Mouse (Mus musculus): ENCODE results near the gene Tacc3. TPM values are rescaled to one million over a fixed set of nuclear protein-coding genes. Genes with fewer than 3 reads are reported as not detected.
A peak's percentile ranks its signal among the peaks of the same experiment; 100 is the strongest.

Gene Tacc3
- total and polyA plus RNA-seq, 2 experiments from 2014 or later: 30.0 to 39.0 TPM

- WGBS: 0% methylated on average over 24 of the region's 24 CpGs
- DNase-seq (ENCODE audit: low spot score) (peak; percentile 53), ATAC-seq (no peak)
- Histone ChIP-seq H3K9me3 (ENCODE audit: low read length) (no peaks in the 10 kb centered on the region), H3K9ac (replicated peaks; ENCODE audit: low read length) (peak overlapping the region; percentile 67), H3K4me2 (ENCODE audit: low read depth, low read length) (peak overlapping the region; percentile 75), H3K27ac (peak overlapping the region; percentile 86), H3K27me3 (ENCODE audit: insufficient read depth, low read length) (no peaks in the 10 kb centered on the region), H3K36me3 (ENCODE audit: insufficient read depth, low read length) (no peaks in the 10 kb centered on the region), H3K4me3 (ENCODE audit: low read length) (peak overlapping the region; percentile 66), H3K4me1 (ENCODE audit: insufficient read depth, low read length) (peaks cover 6% of the 10 kb centered on the region; the same call in 1 of the 2 replicates)
- no peak for TF ChIP-seq CTCF (IDR thresholded peaks at IDR 0.05; ENCODE audit: low read depth)
Observed at GRCm38 (mm10) chr5:33628820-33629300, 29.1 kb upstream of the Tacc3 start.

DNA sequence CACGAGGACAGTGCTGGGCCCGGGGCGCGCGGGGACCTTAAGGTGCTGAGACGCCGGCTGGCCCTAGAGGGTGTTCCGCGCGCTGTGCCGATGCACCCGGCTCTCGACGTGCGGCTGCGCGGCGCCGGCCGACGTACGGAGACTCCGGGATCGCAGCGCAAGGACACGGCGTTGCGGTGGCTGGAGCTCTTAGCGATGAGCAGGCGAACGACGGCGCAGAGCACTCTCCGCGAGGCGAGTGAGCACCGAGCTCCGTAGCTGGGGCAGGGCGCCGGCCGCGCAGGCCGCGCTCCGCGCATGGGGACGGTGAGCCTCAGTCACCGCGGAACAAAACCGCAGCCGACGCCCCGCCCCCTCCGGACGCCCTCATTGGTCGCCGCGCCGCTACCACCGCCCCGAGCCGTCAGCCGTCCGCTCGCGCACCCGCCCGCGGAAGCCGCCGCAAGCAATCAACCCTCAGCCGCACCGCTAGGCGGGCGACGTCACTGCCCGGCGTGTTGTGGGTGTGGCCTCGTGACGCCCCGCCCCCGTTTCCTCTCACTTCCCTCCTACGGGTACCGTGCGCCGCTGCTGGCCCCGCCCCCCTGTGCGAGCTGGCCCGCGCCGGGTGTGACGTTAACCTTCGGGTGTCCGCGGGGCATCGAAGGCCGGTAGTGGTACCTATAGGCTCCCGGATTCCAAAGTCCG is 28.5 kb upstream of the Tacc3 start, which contains the start of the genes Fam53a and Gm9903:
Gene Fam53a (minus strand): TSS at position 335 of the 687 bp plus-strand sequence.
Gene Gm9903 (plus strand): TSS at position 625 of the 687 bp plus-strand sequence.
- DNase-seq (ENCODE audit: low spot score) (peak; percentile 98), ATAC-seq (peak; percentile 98)
- Histone ChIP-seq H3K36me3 (ENCODE audit: insufficient read depth, low read length) (no peaks in the 10 kb centered on the region), H3K4me1 (ENCODE audit: insufficient read depth, low read length) (peaks cover 6% of the 10 kb centered on the region; the same call in 1 of the 2 replicates), H3K9ac (replicated peaks; ENCODE audit: low read length) (peak within 1 kb of the TSS; percentile 67), H3K4me3 (ENCODE audit: low read length) (peak within 1 kb of the TSS; percentile 66), H3K27ac (peak within 1 kb of the TSS; percentile 86), H3K27me3 (ENCODE audit: insufficient read depth, low read length) (no peaks in the 10 kb centered on the region), H3K9me3 (ENCODE audit: low read length) (no peaks in the 10 kb centered on the region), H3K4me2 (ENCODE audit: low read depth, low read length) (peak within 1 kb of the TSS; percentile 75)
- WGBS: 1% methylated on average over 96 of the region's 99 CpGs
- TF ChIP-seq CTCF (IDR thresholded peaks at IDR 0.05; ENCODE audit: low read depth): no peak; the same call in 1 of the 2 replicates

DNA sequence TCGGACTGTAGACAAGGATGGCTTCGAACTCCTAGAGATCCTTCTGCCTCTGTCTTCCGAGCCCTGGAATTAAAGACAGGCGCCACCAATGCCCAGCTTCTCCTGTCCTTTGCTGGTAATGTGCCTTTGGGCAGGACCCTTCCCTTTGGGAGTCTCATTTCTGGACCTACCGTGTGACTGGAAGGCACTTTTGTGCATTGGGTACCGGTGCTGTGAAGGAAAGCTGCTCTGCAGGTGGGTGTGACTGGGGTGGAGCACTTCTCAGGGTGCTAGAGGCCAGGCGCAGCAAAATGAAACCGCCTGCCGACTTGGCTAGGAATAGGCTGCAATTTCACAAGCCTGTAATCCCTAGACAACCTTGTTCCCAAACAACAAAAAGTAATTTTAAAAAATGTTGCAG is 27.9 kb upstream of the Tacc3 start:
- Histone ChIP-seq H3K36me3 (ENCODE audit: insufficient read depth, low read length) (no peaks in the 10 kb centered on the region), H3K27me3 (ENCODE audit: insufficient read depth, low read length) (no peaks in the 10 kb centered on the region), H3K27ac (peak overlapping the region; percentile 86), H3K4me2 (ENCODE audit: low read depth, low read length) (peak overlapping the region; percentile 75), H3K9ac (replicated peaks; ENCODE audit: low read length) (peak overlapping the region; percentile 59), H3K9me3 (ENCODE audit: low read length) (no peaks in the 10 kb centered on the region), H3K4me3 (ENCODE audit: low read length) (peak overlapping the region; percentile 66), H3K4me1 (ENCODE audit: insufficient read depth, low read length) (peaks cover 6% of the 10 kb centered on the region; the same call in 1 of the 2 replicates)
- DNase-seq (ENCODE audit: low spot score) (no peak), ATAC-seq (peak; percentile 4; the same call in 1 of the 2 replicates)
- TF ChIP-seq CTCF (IDR thresholded peaks at IDR 0.05; ENCODE audit: low read depth): no peak
- 5% methylated on average over 9 of the region's 9 CpGs for WGBS

DNA sequence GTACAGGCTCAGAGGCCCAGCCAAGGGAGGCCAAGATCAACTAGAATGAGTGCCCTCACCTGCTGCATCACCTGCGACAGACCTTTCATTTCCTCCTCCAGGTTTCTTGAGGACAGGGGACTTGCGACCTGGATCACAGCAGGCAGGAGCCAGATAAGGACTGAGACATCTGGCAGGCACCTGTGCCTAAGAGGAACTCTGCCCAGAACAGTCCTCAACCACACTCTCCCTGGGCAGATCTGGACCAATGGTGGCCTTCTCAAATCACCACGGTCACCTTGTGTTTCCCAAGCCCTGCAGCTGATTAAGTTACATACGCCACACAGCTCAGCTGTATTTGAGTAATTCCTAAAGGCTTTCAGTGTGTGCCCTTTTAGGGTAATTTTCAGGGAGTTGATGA is 27.3 kb upstream of the Tacc3 start:
- DNase-seq (ENCODE audit: low spot score) (no peak), ATAC-seq (no peak)
- H3K9ac ChIP-seq (replicated peaks; ENCODE audit: low read length): peak overlapping the region; percentile 59; the same call in 1 of the 2 replicates
- no peaks in the 10 kb centered on the region for H3K27me3 ChIP-seq (ENCODE audit: insufficient read depth, low read length)
- 0 out of 2 replicates have a peak overlapping the region, but pooled peaks have one; percentile 86 for H3K27ac ChIP-seq
- H3K4me3 ChIP-seq (ENCODE audit: low read length): peak overlapping the region; percentile 66; the same call in 1 of the 2 replicates
- H3K4me2 ChIP-seq (ENCODE audit: low read depth, low read length): peak overlapping the region; percentile 75
- TF ChIP-seq CTCF (IDR thresholded peaks at IDR 0.05; ENCODE audit: low read depth): no peak
- WGBS: 72% methylated on average over 4 of the region's 4 CpGs
- H3K36me3 ChIP-seq (ENCODE audit: insufficient read depth, low read length): no peaks in the 10 kb centered on the region
- peaks cover 6% of the 10 kb centered on the region; the same call in 1 of the 2 replicates for H3K4me1 ChIP-seq (ENCODE audit: insufficient read depth, low read length)
- H3K9me3 ChIP-seq (ENCODE audit: low read length): no peaks in the 10 kb centered on the region

DNA sequence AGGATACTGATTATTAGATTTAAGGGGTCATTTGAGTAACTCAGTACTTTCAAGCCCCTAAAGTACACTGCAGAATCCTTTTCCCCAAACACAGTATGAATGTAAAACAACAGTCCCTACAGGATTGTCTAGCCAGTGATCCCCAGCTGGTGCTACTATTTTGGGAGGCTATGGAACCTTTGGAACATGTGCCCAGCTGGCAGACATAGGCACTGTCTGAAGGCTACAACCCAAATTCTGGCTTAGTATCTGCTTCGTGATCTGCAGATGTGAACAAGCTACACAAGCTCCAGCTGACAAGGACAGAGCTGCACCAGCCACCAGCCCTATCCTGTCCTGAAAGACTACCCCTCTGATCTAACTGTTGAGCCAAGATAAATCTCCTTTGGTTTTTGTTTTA is 25.4 kb upstream of the Tacc3 start:
- no peak for TF ChIP-seq CTCF (IDR thresholded peaks at IDR 0.05; ENCODE audit: low read depth)
- no peak overlapping the region for H3K4me3 ChIP-seq (ENCODE audit: low read length)
- H3K36me3 ChIP-seq (ENCODE audit: insufficient read depth, low read length): no peaks in the 10 kb centered on the region; the same call in 1 of the 2 replicates
- DNase-seq (ENCODE audit: low spot score) (no peak), ATAC-seq (no peak)
- H3K4me1 ChIP-seq (ENCODE audit: insufficient read depth, low read length): peaks cover 6% of the 10 kb centered on the region; the same call in 1 of the 2 replicates
- H3K9me3 ChIP-seq (ENCODE audit: low read length): no peaks in the 10 kb centered on the region
- no peaks in the 10 kb centered on the region for H3K27me3 ChIP-seq (ENCODE audit: insufficient read depth, low read length)
- no peak overlapping the region for H3K27ac ChIP-seq
- WGBS: 69% methylated on average over 1 of the region's 1 CpGs
- H3K9ac ChIP-seq (replicated peaks; ENCODE audit: low read length): no peak overlapping the region
- H3K4me2 ChIP-seq (ENCODE audit: low read depth, low read length): no peak overlapping the region

GRCm38 (mm10) chr5:33635361-33635760 is 22.6 kb upstream of the Tacc3 start:
- no peak for TF ChIP-seq CTCF (IDR thresholded peaks at IDR 0.05; ENCODE audit: low read depth)
- no peak for DNase-seq (ENCODE audit: low spot score)

More at GRCm38 (mm10) chr5:33635361-33635760, 22.6 kb upstream of the Tacc3 start:
- no peak overlapping the region for H3K4me2 ChIP-seq (ENCODE audit: low read depth, low read length)
- H3K9ac ChIP-seq (replicated peaks; ENCODE audit: low read length): no peak overlapping the region
- no peak overlapping the region for H3K27ac ChIP-seq
- no peaks in the 10 kb centered on the region for H3K9me3 ChIP-seq (ENCODE audit: low read length)
- 90% methylated on average over 3 of the region's 3 CpGs for WGBS
- H3K4me3 ChIP-seq (ENCODE audit: low read length): no peak overlapping the region
- no peaks in the 10 kb centered on the region; the same call in 1 of the 2 replicates for H3K36me3 ChIP-seq (ENCODE audit: insufficient read depth, low read length)
- no peaks in the 10 kb centered on the region for H3K27me3 ChIP-seq (ENCODE audit: insufficient read depth, low read length)
- H3K4me1 ChIP-seq (ENCODE audit: insufficient read depth, low read length): peaks cover 1% of the 10 kb centered on the region; the same call in 1 of the 2 replicates
- no peak for ATAC-seq
